9 mouse cellular contexts compared by ENCODE assay signal in the genomic region with DNA sequence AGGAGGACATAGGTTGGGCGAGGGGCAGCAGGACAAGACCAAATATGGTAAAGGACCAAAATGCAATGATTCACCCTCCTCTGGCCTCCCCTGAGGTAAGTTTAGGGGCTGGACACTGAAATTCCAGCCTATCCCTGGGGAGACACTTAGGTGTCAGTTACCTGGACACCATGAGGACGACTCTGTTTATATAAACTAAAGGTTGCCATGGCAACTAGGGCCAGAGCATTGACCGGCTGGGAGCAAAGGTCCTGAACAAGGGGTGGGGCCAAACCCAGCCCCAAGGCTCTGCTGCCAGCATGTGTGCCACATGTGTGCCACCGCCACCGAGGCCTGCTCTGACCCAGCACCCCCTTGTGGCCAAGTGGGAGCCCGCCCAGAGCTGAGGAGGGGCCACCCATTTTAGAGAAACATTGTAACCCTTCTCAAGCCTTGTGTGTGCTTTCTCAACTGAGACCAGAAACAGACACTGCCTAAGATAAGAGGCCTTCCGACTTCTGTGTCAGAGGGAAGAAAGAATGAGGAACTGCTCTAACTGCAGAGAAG. TPM values are rescaled to one million over a fixed set of nuclear protein-coding genes. Genes with fewer than 3 reads are reported as not detected.
DNase-seq lines count a peak whose midpoint lies in the region; ATAC-seq and TF ChIP-seq lines count a peak whose summit lies in the region.
"Had no signal": no experiment of that assay in that cellular context is flagged by ENCODE, and none has a peak within 500 bp of the region (broad histone marks: within the 10 kb centered on the region; RNA-seq: fewer than 3 reads in every experiment).

No protein-coding gene starts in this region.

- no peak overlapping the region for H3K9ac ChIP-seq in kidney, embryonic 16.5 days (replicated peaks; ENCODE audit: low read length)
- H3K9ac ChIP-seq: hindbrain, embryonic 15.5 days had no signal

- no peaks in the 10 kb centered on the region for H3K9me3 ChIP-seq in kidney, embryonic 16.5 days (ENCODE audit: low read length)
- H3K9me3 ChIP-seq: hindbrain, embryonic 15.5 days had no signal

- CTCF ChIA-PET in Patski (lab: Charles Lee) = interaction anchor here (1.6 kb wide), 1 partner anchor 13 kb away, joined by 3 read pairs; a partner anchor contains a TSS

- no peaks in the 10 kb centered on the region for H3K27me3 ChIP-seq in Patski
- H3K27me3 ChIP-seq in kidney, embryonic 16.5 days (ENCODE audit: insufficient read depth, low read length) = no peaks in the 10 kb centered on the region
- H3K27me3 ChIP-seq: hindbrain, embryonic 15.5 days had no signal

- no peak for TF ChIP-seq CTCF in Patski (IDR thresholded peaks at IDR 0.05)

- no peak overlapping the region for H3K4me3 ChIP-seq in kidney, embryonic 16.5 days (ENCODE audit: low read length)
- H3K4me3 ChIP-seq: hindbrain, embryonic 15.5 days had no signal

- in situ Hi-C loops in Patski (cut with MboI; ENCODE audit: low pct_unique_long_range_greater_than_20kb) = no loop called here

- DNase-seq in gastrocnemius, postnatal 10 days = peak; percentile 25
- DNase-seq in gastrocnemius, adult 18-20 months (ENCODE audit: low spot score) = no peak
- no peak for DNase-seq in Patski (ENCODE audit: low read depth, low spot score)
- peak; percentile 75 to 79 for DNase-seq in lung, postnatal 4 days
- no peak for DNase-seq in left cerebral cortex, postnatal 36 days (ENCODE audit: low spot score in 2 of 2)
- DNase-seq in right cerebral cortex, postnatal 25 days = no peak
- no peak for DNase-seq in adrenal gland, postnatal 25 days

- intact Hi-C loops in left cerebral cortex, postnatal 36 days (cut with DNase I) = no loop called here

- POLR2A ChIA-PET in Patski (lab: Charles Lee) = no interaction called here

- ATAC-seq in Patski = peak; percentile 7
- peak; percentile 69 for ATAC-seq in kidney, embryonic 16.5 days (ENCODE audit: low FRiP score, low TSS enrichment)

- H3K27ac ChIP-seq in kidney, embryonic 16.5 days (ENCODE audit: low read length) = peak overlapping the region; percentile 84
- H3K27ac ChIP-seq: hindbrain, embryonic 15.5 days had no signal

- 26% methylated on average over 7 of the region's 7 CpGs for WGBS in kidney, embryonic 16.5 days

- H3K36me3 ChIP-seq in kidney, embryonic 16.5 days (ENCODE audit: insufficient read depth, low read length) = no peaks in the 10 kb centered on the region
- H3K36me3 ChIP-seq: hindbrain, embryonic 15.5 days had no signal

- no peak overlapping the region for H3K4me2 ChIP-seq in kidney, embryonic 16.5 days (replicated peaks; ENCODE audit: low read depth, low read length)
- H3K4me2 ChIP-seq: hindbrain, embryonic 15.5 days had no signal

- peaks cover 25% of the 10 kb centered on the region; the same call in 1 of the 2 replicates for H3K4me1 ChIP-seq in kidney, embryonic 16.5 days (ENCODE audit: insufficient read depth, low read length)

RNA-seq across cellular contexts. Expression of a gene that starts 10.0 kb away (rescaled TPM):
- 1 to 10 TPM; 1.5 to 2.5 TPM for total RNA-seq in gastrocnemius, postnatal 10 days (2021)
- 1 to 10 TPM in 1 of 2 experiments, under 1 TPM in 1; 0.48 to 1.1 TPM for total RNA-seq in gastrocnemius, adult 18-20 months (2021)
- polyA plus RNA-seq in Patski (2021) = 24.8 TPM
- 216 and 223 TPM in 2 replicates for polyA plus RNA-seq in kidney, embryonic 16.5 days (2015; fragmentation: Nextera tagmentation; extraction: Ambion mirVana)
- total RNA-seq in left cerebral cortex, postnatal 36 days (2021) = under 1 TPM in 1 of 2 experiments, not detected in 1; 0.22 TPM
- 1.5 and 1.8 TPM in 2 replicates for total RNA-seq in adrenal gland, postnatal 25 days (2021)

RNA-seq across cellular contexts. Expression of a gene that starts 13.7 kb away (rescaled TPM):
- total RNA-seq in gastrocnemius, postnatal 10 days (2021) = 1 to 10 TPM; 1.4 to 1.7 TPM
- under 1 TPM; 0.16 to 0.21 TPM for total RNA-seq in gastrocnemius, adult 18-20 months (2021)
- polyA plus RNA-seq in Patski (2021) = 73.5 TPM
- polyA plus RNA-seq in kidney, embryonic 16.5 days (2015; fragmentation: Nextera tagmentation; extraction: Ambion mirVana) = 267 and 282 TPM in 2 replicates
- total RNA-seq in left cerebral cortex, postnatal 36 days (2021) = not detected
- total RNA-seq in adrenal gland, postnatal 25 days (2021) = 0.36 and 1.00 TPM in 2 replicates

RNA-seq across cellular contexts. Expression of a gene that starts 55.6 kb away (rescaled TPM):
- 100 to 1,000 TPM; 151 to 152 TPM for total RNA-seq in gastrocnemius, postnatal 10 days (2021)
- total RNA-seq in gastrocnemius, adult 18-20 months (2021) = 100 to 1,000 TPM; 224 to 227 TPM
- polyA plus RNA-seq in Patski (2021) = 237 TPM
- 137 and 140 TPM in 2 replicates for polyA plus RNA-seq in kidney, embryonic 16.5 days (2015; fragmentation: Nextera tagmentation; extraction: Ambion mirVana)
- total RNA-seq in left cerebral cortex, postnatal 36 days (2021) = 100 to 1,000 TPM; 157 to 165 TPM
- 244 and 270 TPM in 2 replicates for total RNA-seq in adrenal gland, postnatal 25 days (2021)

Comparison
In these comparisons a context has a peak if more than half of its experiments do, and no peak if none do; other contexts are left out.
1. DNase-seq: peak in gastrocnemius, postnatal 10 days (single experiment) and lung, postnatal 4 days (2 of 2); none in gastrocnemius, adult 18-20 months (single experiment), Patski (single experiment), left cerebral cortex, postnatal 36 days (0 of 2), right cerebral cortex, postnatal 25 days (single experiment) and adrenal gland, postnatal 25 days (single experiment).